Mouse (Mus musculus) thymus, postnatal 0 days (tissue): ENCODE data around the gene Gsdma. TPM values are rescaled to one million over a fixed set of nuclear protein-coding genes. Genes with fewer than 3 reads are reported as not detected.
"Not testable (repeated sequence)": the region's sequence is repeated elsewhere in the genome, so short reads cannot be mapped to it uniquely, and the experiment has no call there.

Experiments
- DNase-seq: peaks from one replicate; pipeline ENCODE4 v3.0.0-alpha.2; 2015; ENCODE audit warnings: low spot score
- polyA plus RNA-seq: library from polyadenylated mRNA; unstranded; fragments of >200 nt; fragmentation: Nextera tagmentation; extraction: Ambion mirVana; gene quantifications from 2 replicates; pipeline ENCODE4 v1.2.1, GENCODE M21; 2015

The Gsdma gene
- polyA plus RNA-seq, result 0.49 and 0.80 TPM in 2 replicates

- no peak for DNase-seq
Measured at GRCm38 (mm10) chr11:98664091-98664490, at the start of gene Gsdma. Gene Gsdma (plus strand): TSS chr11:98664351.

DNA sequence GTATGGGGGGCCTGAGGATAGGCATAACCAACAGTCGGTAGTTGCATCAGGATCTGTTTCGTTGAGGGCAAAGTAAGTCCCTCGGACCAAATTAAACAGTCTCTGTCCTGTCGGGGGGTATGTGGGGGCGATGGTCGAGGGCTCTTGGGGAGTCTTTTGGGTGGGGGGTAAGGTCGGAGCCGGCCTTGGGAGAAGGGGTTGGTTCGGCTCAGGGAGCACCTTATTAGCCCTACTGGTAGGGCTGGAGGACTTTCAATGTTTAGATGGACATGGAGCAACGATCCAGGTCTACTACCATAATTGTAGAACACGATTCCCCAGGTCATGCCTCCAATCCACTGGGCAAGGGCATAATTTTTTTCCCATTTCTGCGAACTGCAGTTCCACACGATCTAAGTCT, 43.4 kb upstream of the Gsdma start:
- DNase-seq, result no peak

DNA sequence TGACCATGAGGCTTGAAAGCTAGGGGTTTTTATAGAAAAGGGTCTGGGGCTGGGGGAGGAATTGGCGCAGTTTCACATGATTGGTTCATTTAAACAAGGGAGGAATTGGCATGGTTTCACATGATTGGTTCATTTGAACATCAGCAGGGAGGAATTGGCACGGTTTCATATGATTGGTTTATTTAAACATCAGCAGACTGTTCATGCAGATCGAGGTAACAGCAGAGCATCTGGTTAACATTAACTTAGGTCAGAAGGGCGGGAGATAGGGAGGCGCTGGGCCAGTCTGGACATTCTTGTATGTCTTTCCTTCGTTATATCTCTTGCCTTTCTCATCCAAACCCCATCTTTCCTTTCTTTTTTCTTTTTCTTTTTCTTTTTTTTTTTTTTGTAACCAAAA, 40.2 kb upstream of the Gsdma start:
- not testable (repeated sequence) for DNase-seq

GRCm38 (mm10) chr11:98624381-98624780, 39.8 kb upstream of the Gsdma start:
- DNase-seq, result not testable (repeated sequence)

DNA sequence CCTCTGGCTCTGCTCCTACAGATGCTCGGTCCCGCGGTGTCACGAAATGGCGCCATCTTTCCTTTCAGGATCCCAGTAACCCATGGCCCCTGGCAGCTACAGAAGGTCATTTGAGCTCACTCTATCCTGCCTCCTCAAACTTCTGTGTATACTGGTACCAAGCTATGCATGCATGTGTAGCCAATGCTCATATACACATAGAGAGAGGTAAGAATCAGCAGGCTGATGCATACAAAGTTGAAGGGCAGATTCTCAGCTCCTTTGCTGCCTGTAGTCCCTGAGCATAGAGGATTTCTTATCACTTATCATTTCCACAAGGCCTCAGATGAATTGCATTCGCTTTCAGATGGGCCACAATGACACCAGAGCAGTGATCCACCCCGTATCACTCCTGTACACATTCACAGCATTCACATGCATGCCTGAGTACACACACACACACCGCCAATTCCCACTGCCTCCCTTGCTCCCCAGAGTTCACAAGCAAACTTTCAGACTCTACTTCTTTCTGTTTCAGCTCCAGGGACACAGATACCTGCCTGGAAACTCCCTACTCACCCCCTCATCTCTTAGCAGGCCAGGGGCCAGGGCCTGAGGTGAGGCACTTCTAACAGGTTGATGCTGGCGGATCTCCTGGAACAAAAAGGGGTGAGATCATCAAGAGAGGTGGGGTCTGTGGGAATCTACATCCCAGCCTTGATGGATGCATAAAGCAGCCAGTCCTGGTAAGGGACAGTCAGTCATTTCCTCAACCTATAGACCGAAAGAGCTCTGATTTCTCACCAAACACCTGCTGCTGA, 38.3 kb upstream of the Gsdma start, which contains the start of the genes Gm12355 and Gsdma3:
TSS of gene Gm12355 (minus strand) at position 51 of the 800 bp plus-strand sequence.
TSS of gene Gsdma3 (plus strand) at position 750 of the 800 bp plus-strand sequence.
- DNase-seq, result no peak

- no peak for DNase-seq
Measured at GRCm38 (mm10) chr11:98628706-98629105, 35.4 kb upstream of the Gsdma start.

DNA sequence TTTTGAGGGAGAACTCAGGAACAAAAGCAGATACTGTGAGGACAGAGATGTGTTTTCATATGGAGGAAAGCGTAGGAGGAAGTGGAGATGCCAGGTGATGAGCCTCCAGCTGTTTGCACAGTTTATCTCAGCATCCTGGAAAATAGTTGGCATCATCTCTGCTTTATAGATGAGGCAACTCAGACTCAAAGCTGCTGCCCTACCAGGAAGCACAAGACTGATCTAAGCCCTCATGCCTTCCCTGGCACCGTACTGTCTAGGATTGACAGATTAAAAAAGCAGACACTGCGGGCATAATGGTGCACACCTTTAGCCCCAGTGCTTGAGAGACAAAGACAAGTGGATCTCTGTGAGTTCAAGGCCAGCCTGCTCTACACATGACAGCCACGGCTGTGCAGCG, 33.5 kb upstream of the Gsdma start:
- no peak for DNase-seq

DNA sequence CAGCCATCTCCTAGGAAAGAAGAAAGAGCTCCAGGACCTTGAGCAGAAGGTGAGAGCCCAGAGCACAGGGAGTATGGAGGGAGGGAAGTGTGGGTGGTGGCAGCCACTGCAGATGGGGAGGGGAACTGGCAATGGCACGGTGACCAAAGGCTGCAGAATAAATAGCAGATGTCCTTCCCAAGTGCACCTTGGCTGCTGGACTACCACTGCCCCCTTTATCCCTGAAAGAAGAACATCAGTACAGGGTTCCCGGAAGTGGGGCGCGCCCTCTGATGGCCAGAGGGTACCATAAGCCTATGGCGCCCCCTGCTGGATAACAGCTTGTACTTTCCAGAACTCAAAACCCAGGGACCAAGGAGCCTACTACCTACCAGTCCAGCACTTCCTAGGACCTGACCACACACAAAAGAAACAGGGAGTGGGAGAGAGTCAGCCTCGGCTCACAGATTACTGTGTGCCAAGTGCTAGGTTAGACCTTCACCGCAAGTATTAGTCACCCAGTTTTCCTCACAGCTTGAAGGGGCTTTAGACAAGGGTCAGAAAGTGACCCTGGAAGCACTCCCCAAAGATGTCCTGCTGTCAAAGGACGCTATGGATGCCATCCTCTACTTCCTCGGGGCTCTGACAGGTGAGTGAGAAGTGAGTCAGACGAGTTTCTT, 28.7 kb upstream of the Gsdma start:
- DNase-seq, result peak; percentile 67

DNA sequence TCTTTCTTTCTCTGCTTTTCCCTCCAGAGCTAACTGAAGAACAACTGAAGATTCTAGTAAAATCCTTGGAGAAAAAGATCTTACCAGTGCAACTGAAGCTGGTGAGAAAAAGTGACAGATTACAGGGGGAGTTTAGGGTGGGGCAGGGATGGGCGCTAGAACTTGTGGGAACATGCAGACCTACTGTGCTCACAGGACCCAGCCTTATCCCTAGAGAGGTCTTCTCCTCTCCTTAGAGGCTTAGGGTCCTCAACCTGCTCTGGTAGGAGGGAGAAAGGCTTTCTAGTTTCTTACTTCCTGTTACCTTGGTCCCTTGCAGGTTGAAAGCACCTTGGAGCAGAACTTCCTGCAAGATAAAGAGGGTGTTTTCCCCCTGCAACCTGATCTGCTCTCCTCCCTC, 26.6 kb upstream of the Gsdma start:
- no peak for DNase-seq

DNA sequence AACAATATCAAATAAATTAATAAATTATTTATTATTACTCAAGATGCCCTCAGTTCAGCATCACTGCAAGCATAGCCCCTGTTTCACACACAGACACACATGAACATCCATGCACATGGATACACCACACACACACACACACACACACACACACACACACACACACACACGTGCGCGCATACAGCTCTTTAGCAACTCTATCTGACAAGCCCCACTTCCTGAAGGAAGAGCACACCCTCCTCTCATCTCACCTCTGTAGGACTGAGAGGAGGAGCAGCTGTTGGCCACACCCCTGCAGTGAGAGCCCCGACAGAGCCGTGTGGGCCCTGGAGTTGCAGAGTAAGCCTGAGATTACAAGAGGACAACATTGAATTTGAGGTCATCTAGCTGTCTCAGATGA, 24.1 kb upstream of the Gsdma start:
- no peak for DNase-seq

- no peak for DNase-seq
Measured at GRCm38 (mm10) chr11:98644757-98645156, 19.4 kb upstream of the Gsdma start.

GRCm38 (mm10) chr11:98645946-98646345, 18.2 kb upstream of the Gsdma start:
- no peak for DNase-seq

DNA sequence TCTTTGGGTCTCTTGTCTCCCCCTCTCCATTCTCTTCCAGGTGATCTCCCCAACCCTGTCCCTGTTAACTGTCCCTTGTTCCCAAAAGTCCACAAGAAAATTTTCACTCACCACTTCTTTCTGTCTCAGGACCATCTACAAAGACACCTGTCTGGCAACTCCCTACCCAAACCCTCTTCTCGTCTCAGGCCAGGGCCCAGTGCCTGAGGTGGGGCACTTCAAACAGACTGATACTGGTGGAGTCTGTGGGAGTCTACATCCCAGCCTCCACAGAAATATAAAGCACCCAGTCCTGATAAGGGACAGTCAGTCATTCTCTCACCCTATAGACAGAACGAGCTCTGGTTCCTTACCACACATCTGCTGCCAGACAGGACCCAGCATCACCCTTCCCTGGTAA, 17.7 kb upstream of the Gsdma start, which contains the start of gene Gsdma2:
TSS of gene Gsdma2 (plus strand) at position 301 of the 400 bp plus-strand sequence.
- no peak for DNase-seq

DNA sequence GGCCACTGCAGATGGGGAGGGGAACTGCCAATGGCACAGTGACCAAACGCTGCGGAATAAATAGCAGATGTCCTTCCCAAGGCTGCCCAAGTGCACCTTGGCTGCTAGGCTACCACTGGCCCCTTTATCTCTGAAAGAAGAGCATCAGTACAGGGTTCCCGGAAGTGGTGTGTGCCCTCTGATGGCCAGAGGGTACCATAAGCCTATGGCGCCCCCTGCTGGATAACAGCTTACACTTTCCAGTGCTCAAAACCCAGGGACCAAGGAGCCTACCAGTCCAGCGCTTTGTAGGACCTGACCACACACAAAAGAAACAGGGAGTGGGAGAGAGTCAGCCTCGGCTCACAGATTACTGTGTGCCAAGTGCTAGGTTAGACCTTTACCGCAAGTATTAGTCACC, 9.1 kb upstream of the Gsdma start:
- peak; percentile 81 for DNase-seq

- DNase-seq, result peak; percentile 73
Measured at GRCm38 (mm10) chr11:98660517-98660916, 3.6 kb upstream of the Gsdma start.

DNA sequence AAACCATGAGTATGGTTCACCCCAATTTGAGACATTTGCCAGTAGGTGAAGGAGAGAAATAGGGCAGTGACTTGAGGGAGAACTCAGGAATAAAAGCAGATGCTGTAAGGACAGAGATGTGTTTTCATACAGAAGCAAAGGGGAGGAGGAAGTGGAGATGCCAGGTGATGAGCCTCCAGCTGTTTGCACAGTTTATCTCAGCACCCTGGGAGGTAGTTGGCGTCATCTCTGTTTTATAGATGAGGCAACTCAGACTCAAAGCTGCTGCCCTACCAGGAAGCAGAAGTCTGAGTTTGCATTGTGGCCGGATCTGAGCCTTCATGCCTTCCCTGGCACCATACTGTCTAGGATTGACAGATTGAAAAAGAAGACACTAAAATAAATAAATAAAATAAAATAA, 4.8 kb downstream of the Gsdma start:
- peak; percentile 34 for DNase-seq

DNA sequence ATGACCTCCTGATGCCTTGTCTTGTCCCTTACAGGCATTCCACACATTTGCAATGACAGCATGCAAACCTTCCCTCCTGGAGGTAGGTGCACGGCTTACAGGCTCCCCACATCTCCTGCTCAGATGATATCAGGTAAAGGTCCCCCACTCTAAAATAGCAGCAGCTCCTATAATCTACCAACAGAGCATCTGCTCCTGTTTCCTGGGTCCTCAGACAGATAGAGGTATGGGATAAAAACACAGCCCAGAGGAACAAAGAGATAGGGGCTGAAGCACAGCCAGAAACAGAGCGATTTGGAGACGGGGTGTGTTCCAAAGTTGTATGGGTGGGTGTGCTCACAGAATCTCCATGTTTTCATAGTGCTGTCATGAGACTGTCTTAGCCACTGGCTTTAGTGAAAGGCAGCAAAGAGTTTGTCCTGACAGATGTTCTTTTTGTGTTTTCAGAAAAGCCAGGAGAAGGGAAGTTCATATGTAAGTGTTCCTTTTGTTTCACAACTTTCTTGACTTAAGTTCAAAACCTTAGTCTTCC, 7.2 kb downstream of the Gsdma start:
- DNase-seq, result no peak

GRCm38 (mm10) chr11:98671857-98672256, 7.7 kb downstream of the Gsdma start:
- DNase-seq, result no peak

GRCm38 (mm10) chr11:98672482-98672881, 8.3 kb downstream of the Gsdma start:
- DNase-seq, result no peak

DNA sequence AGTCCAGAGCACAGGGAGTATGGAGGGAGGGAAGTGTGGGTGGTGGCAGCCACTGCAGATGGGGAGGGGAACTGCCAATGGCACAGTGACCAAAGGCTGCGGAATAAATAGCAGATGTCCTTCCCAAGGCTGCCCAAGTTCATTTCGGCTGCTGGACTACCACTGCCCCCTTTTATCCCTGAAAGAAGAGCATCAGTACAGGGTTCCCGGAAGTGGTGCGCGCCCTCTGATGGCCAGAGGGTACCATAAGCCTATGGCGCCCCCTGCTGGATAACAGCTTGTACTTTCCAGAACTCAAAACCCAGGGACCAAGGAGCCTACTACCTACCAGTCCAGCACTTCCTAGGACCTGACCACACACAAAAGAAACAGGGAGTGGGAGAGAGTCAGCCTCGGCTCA, 9.0 kb downstream of the Gsdma start:
- DNase-seq, result peak; percentile 76

DNA sequence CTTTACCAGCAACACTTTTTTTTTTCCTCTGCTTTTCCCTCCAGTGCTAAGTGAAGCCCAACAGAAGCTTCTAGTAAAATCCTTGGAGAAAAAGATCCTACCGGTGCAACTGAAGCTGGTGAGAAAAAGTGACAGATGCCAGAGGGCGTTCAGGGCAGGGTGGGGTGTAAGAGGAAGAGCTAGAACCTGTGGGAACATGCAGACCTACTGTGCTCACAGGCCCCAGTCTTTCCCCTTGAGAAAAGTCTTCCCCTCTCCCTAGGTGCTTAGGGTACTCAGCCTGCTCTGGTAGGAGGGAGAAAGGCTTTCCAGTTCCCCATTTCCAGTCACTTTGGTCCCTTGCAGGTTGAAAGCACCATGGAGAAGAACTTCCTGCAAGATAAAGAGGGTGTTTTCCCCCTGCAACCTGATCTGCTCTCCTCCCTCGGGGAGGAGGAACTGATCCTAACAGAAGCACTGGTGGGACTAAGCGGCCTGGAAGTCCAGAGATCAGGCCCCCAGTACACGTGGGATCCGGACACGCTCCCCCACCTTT, 11.7 kb downstream of the Gsdma start:
- DNase-seq, result no peak

GRCm38 (mm10) chr11:98680023-98680422, 15.9 kb downstream of the Gsdma start:
- DNase-seq, result no peak
